Mouse (Mus musculus) cerebellum, adult 9-11 months (tissue): Measurements from ENCODE around the gene Fgfr2.
"Not testable (repeated sequence)": the region's sequence is repeated elsewhere in the genome, so short reads cannot be mapped to it uniquely, and the experiment has no call there.

ENCODE experiments used
- DNase-seq: peaks from one replicate; pipeline ENCODE4 v3.0.0; 2022

The Fgfr2 gene

GRCm38 (mm10) chr7:130622359-130622758 is 2500.8 kb downstream of the Fgfr2 start:
- DNase-seq: no peak

DNA sequence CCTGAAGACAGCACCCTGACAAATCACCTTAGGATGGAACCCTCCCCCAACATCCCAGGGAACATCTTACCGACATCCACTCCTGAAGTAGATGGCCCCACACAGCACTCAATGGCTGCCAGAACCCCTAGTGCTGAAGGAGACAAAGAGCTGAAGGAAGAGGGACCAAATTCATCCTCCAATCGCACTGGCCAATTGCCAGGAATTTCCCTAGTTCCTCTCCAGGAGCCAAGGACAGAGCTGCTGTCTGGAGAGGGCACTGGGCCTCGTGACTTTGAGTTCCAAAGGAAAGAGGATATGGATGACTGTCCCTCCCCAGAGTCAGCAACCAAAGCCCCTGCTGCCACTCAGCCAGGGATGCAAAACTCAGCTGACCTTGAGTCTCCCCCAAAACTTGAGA is 2501.2 kb downstream of the Fgfr2 start:
- no peak for DNase-seq

DNA sequence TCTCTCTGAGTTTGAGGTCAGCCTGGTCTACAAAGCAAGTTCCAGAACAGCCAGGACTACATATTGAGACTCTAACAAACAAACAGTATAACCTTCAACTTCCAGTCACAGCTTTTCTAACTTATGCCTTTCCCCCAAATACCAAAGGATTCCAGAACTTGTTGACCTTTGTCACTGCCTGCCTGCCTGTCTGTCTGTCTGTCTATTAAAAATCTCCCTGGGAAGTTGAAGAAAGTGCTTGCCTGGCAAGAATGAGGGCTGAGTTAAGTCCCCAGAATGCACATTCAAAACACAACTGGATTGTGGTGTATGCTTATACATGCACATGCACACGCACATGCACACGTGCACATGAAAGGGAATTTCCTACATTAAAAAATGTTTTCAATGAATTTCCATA is 2502.1 kb downstream of the Fgfr2 start:
- no peak for DNase-seq

DNA sequence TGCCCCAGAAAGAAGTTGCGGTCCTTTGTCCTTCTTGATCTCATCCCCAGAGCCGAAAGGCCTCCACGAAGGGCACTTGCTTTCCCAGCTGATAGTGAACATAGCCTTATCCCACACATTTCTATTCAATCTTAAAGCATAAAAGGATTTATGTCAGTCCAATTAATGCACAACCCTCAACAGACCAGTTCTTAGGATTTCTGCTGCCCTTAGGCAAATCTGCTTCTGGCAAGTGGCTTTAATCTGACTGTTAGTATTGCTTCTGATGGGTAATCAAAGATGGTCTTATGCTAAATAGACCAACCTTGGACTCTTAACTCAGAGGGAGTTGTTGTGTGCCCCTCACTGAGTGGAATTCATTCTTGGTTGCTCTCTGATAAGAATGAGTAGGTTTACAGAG is 2505.6 kb downstream of the Fgfr2 start:
- no peak for DNase-seq

GRCm38 (mm10) chr7:130613973-130614372 is 2509.2 kb downstream of the Fgfr2 start:
- no peak for DNase-seq

DNA sequence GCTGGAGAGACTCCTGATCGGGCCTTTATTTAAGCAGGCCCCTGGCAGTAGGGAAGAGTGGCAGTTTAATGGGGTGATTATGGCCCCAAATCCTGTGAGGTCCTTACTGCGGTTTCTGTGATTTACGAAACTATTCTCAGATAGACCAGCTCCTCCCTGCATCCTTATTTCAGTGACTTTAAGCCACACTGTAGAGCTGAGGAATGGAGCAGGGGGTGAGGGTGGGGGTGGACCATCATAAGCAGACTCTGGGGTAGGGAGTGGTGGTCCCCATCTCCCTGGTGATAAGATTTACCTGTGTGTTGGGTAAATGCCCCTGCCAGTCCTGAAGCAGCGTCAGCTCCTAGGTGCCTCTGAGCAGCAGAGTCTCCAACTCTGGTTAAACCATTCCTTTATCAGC is 2516.2 kb downstream of the Fgfr2 start:
- DNase-seq: no peak

GRCm38 (mm10) chr7:130605111-130605510 is 2518.0 kb downstream of the Fgfr2 start:
- no peak for DNase-seq

- DNase-seq: no peak
These were observed 2518.8 kb downstream of the Fgfr2 start for GRCm38 (mm10) chr7:130604390-130604789.

GRCm38 (mm10) chr7:130603556-130603955 is 2519.6 kb downstream of the Fgfr2 start:
- DNase-seq: no peak

DNA sequence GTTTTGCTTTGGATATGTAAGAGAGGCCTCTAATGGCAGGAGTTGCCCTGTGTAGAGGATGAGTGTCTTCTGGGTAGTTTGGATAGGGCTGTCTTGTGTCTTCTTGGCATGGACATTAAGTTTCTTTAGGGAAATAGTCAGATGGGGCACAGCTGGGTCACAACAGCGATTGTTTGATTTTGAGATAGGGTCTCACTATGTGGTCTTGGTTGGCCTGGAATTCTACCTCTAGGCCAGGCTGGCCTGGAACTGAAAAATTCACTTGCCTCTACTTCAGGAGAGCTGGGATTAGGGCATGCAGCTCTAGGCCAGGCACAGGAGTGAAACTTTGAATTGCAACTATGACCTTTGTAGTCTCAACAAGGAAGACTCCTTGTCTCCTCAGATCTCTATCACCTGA is 2520.3 kb downstream of the Fgfr2 start:
- no peak for DNase-seq

DNA sequence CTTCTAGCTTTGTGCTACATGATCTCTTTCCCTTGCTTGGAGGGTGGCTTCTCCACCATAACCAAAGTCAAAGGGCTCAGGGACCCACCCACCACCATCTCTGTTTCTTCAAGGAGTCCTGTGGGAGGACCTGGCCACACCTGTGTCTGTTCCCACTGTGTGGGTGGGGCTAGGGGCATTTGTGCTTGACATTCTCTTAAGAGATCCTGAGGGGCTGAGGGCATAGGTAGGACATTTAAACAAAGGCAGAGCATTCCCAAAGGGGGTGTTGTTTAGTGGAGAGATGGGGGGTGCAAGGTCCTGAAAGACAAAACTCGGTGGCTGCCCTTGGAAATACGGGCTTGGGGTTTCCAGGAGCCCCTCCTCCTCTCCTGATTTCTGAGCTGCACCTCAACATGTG is 2522.6 kb downstream of the Fgfr2 start:
- no peak for DNase-seq

GRCm38 (mm10) chr7:130600074-130600473 is 2523.1 kb downstream of the Fgfr2 start:
- DNase-seq: no peak

- no peak for DNase-seq
These were observed 2525.6 kb downstream of the Fgfr2 start for GRCm38 (mm10) chr7:130597546-130597945.

- not testable (repeated sequence) for DNase-seq
These were observed 2526.9 kb downstream of the Fgfr2 start for GRCm38 (mm10) chr7:130596079-130596855.

DNA sequence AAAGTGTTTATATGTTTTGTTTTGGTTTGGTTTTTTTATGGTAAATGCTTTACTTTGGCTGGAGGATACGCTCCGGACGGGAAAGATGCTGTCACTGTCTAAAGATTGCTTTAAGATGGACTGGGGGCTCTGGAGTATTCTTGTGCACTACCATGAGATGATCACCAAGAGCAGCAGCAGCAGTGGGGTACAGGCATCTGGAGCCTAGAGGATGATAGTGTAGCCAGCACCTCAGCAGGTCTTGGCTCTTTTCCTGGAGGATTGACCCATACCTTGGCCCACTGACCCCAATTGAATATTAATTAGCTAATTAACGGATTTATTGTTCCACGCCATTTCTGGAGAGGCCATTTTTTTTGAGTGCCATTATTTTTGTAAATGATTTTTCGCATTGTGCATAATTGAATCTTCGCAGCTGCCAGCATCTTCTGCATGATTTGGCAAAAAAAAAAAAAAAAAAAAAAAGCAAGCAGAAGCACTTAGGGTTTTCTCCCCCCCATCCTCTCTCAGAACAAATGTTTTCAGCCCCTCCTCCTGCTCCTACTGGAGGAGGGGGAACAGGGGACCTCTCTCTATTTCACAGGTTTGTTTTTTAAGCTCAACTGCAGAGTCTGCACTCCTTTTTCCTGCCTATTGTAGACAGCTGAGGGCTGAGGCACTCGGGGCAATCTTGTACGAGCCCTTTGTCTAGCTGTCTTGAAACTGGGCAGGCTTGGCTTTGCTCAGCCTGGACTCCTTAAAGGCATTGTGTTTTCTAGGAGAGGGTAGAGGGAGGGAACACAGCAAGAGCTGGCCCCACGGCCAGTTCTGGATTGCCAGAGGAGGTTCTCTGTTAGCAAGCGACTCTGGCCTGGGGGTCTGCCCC is 2529.5 kb downstream of the Fgfr2 start:
- DNase-seq: not testable (repeated sequence)

GRCm38 (mm10) chr7:130592975-130593374 is 2530.2 kb downstream of the Fgfr2 start:
- not testable (repeated sequence) for DNase-seq

- no peak for DNase-seq
These were observed 2532.2 kb downstream of the Fgfr2 start for GRCm38 (mm10) chr7:130590845-130591437.

GRCm38 (mm10) chr7:130590081-130590828 is 2532.9 kb downstream of the Fgfr2 start:
- DNase-seq: no peak

- no peak for DNase-seq
These were observed 2536.6 kb downstream of the Fgfr2 start for GRCm38 (mm10) chr7:130586521-130587072.

GRCm38 (mm10) chr7:130578607-130579006 is 2544.5 kb downstream of the Fgfr2 start:
- no peak for DNase-seq

GRCm38 (mm10) chr7:130578066-130578465 is 2545.1 kb downstream of the Fgfr2 start:
- DNase-seq: no peak

DNA sequence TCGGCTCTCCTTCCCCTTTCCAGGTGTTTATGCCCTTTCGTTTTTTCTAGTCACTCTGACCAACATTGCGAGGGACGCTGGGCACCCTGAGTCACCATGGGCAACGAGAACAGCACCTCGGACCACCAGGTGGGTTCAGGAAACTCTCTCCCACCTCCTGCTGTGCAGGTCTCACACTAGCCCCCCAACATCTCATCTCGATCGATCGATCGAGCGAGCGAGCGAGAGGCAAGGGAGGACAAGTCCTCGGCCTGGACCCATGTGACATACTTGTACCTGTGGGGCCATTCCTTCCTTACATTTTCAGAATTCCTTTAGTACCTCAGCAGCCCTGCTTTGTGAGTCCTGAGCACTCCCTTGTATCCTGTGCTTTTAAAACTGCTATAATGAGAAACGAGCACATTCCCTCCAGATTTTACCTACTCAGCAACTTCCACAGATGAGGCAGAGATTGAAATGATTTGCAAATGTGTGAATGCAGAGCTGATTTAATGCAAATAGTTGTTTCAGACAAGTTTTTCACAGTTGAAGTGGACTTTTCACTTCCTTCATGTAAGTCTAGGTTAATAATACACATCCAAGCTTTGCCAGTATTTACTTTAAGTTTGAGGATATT is 2545.7 kb downstream of the Fgfr2 start, which contains the start of gene Tacc2:
TSS of gene Tacc2 (plus strand) at position 51 of the 616 bp plus-strand sequence.
- no peak for DNase-seq
